Mouse (Mus musculus) liver, embryonic 14.5 days (tissue): ENCODE measurements around the gene Lhfpl2.

Source experiments
- CTCF ChIP-seq: IDR thresholded peaks from 2 replicates; pipeline ENCODE4 v1.5.1; 2016; ENCODE audit warnings: antibody characterized with exemption, low read depth, control low read depth
- EP300 ChIP-seq: IDR thresholded peaks from 2 replicates; pipeline ENCODE4 v1.6.1; 2016; ENCODE audit warnings: antibody characterized with exemption, low read depth

GRCm38 (mm10) chr13:94154512-94155296, 97.1 kb downstream of the Lhfpl2 start:
- no peak for TF ChIP-seq CTCF
- TF ChIP-seq EP300: no peak
